Comparison of ENCODE assay signal across 8 mouse cellular contexts in the genomic region with DNA sequence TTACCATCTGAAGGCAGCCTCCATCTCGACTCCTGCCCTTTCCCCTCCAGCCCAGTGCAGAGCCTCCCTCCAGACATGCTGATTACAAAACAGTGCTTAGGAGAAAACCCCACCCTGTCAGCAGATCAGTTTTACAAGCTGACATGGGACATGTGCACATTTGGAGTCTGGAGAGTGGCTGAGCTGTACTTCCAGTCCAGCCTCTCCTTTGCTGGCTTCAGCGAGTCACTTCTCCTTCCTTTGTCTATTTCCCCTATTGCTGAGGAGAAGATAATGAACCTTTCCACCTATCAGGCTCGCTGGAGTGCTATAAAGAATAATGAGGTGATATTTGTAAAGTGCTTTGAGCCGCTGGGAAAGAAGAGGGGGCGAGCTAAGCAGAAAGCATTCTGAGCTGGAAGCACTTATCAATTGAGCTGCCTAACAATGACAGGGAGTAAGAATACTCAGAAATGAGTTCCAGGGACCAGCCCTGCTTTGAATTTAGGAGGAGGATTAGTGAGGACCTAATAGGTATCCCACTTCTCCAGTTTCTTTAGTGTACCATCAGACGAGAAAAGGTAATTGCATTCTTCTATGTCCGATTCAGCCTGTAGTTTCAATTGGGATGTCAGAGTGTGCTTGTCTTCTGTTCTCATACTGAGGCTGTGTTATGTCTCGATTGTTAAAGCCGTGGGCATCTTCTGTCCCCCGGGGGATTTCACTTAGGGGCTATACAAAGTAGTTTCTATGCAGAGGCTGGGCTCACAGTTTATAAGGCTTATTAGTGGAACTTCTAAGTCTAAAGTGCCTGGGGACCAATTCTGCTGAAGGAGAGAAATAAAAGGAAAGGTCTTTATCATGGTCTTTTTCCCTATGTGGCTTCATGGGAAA.
A peak's percentile ranks its signal among the peaks of the same experiment; 100 is the strongest.
DNase-seq lines count a peak whose midpoint lies in the region; ATAC-seq lines count a peak whose summit lies in the region.

No protein-coding gene starts in this region.

- DNase-seq in right cerebral cortex, postnatal 25 days: peak; percentile 11
- DNase-seq in right cerebral cortex, postnatal 4 days: no peak
- peak; percentile 33 for DNase-seq in retina, postnatal 1 day
- DNase-seq in thymus, postnatal 0 days (ENCODE audit: low spot score): no peak
- no peak for DNase-seq in thymus, adult 18-20 months

- peaks cover 37% of the 10 kb centered on the region for H3K4me1 ChIP-seq in forebrain, embryonic 15.5 days
- peaks cover 49% of the 10 kb centered on the region for H3K4me1 ChIP-seq in hindbrain, embryonic 13.5 days (replicated peaks)
- H3K4me1 ChIP-seq in lung, embryonic 16.5 days (replicated peaks; ENCODE audit: control insufficient read depth, insufficient read depth, low read length): peaks cover 56% of the 10 kb centered on the region

- no peak overlapping the region for H3K9ac ChIP-seq in forebrain, embryonic 15.5 days (replicated peaks)
- peak overlapping the region; percentile 51; the same call in 1 of the 2 replicates for H3K9ac ChIP-seq in hindbrain, embryonic 13.5 days
- peak overlapping the region; percentile 36 for H3K9ac ChIP-seq in lung, embryonic 16.5 days (ENCODE audit: low read length)

- H3K4me2 ChIP-seq in forebrain, embryonic 15.5 days (replicated peaks): 0 out of 2 replicates have a peak overlapping the region, but pooled peaks have one; percentile 4
- H3K4me2 ChIP-seq in hindbrain, embryonic 13.5 days: peak overlapping the region; percentile 32
- H3K4me2 ChIP-seq in lung, embryonic 16.5 days (ENCODE audit: low read depth, low read length): peak overlapping the region; percentile 5; the same call in 1 of the 2 replicates

- no peaks in the 10 kb centered on the region for H3K36me3 ChIP-seq in forebrain, embryonic 15.5 days
- no peaks in the 10 kb centered on the region for H3K36me3 ChIP-seq in hindbrain, embryonic 13.5 days
- no peaks in the 10 kb centered on the region for H3K36me3 ChIP-seq in lung, embryonic 16.5 days (ENCODE audit: control insufficient read depth, insufficient read depth, low read length)

- H3K27me3 ChIP-seq in forebrain, embryonic 15.5 days: no peaks in the 10 kb centered on the region
- no peaks in the 10 kb centered on the region for H3K27me3 ChIP-seq in hindbrain, embryonic 13.5 days
- no peaks in the 10 kb centered on the region for H3K27me3 ChIP-seq in lung, embryonic 16.5 days (ENCODE audit: control insufficient read depth, insufficient read depth, low read depth, low read length)

- peak; percentile 48 for ATAC-seq in forebrain, embryonic 15.5 days (replicated peaks)
- peak; percentile 73 for ATAC-seq in hindbrain, embryonic 13.5 days (ENCODE audit: low FRiP score)
- peak; percentile 89 for ATAC-seq in lung, embryonic 16.5 days (ENCODE audit: low read depth)

- H3K27ac ChIP-seq in forebrain, embryonic 15.5 days (replicated peaks): peak overlapping the region; percentile 56
- H3K27ac ChIP-seq in hindbrain, embryonic 13.5 days: peak overlapping the region; percentile 80
- H3K27ac ChIP-seq in lung, embryonic 16.5 days (ENCODE audit: low read length): peak overlapping the region; percentile 58

- WGBS in forebrain, embryonic 15.5 days: 9% methylated on average over 10 of the region's 10 CpGs
- WGBS in hindbrain, embryonic 13.5 days: 11% methylated on average over 10 of the region's 10 CpGs
- WGBS in lung, embryonic 16.5 days: 22% methylated on average over 10 of the region's 10 CpGs

- no peak overlapping the region for H3K4me3 ChIP-seq in forebrain, embryonic 15.5 days
- H3K4me3 ChIP-seq in hindbrain, embryonic 13.5 days: peak overlapping the region; percentile 12; the same call in 1 of the 2 replicates
- H3K4me3 ChIP-seq in lung, embryonic 16.5 days (ENCODE audit: low read length): no peak overlapping the region

- no peaks in the 10 kb centered on the region for H3K9me3 ChIP-seq in forebrain, embryonic 15.5 days
- no peaks in the 10 kb centered on the region for H3K9me3 ChIP-seq in hindbrain, embryonic 13.5 days
- no peaks in the 10 kb centered on the region for H3K9me3 ChIP-seq in lung, embryonic 16.5 days (ENCODE audit: control insufficient read depth, low read length)

Comparison
In these comparisons a context has a peak if more than half of its experiments do, and no peak if none do; other contexts are left out.
1. DNase-seq: peak in right cerebral cortex, postnatal 25 days (single experiment) and retina, postnatal 1 day (single experiment); none in right cerebral cortex, postnatal 4 days (single experiment), thymus, postnatal 0 days (single experiment) and thymus, adult 18-20 months (0 of 2).
2. Peak in every context shown above with its lines, with median percentiles within 50 percentile points of each other: ATAC-seq, H3K27ac ChIP-seq and H3K4me2 ChIP-seq.